Mouse (Mus musculus) cerebellum, adult 2 months (tissue): ENCODE results near the gene Cdhr1.

Experiments
- CTCF ChIP-seq: fragments of 200-500 bp; IDR thresholded peaks from 2 replicates; pipeline ENCODE4 v1.5.1; 2011; ENCODE audit warnings: low read depth, mild to moderate bottlenecking, control low read depth, low read length, moderate library complexity, borderline replicate concordance; ENCODE audit not compliant: insufficient read depth
- POLR2A ChIP-seq: fragments of 200-500 bp; IDR thresholded peaks from 2 replicates; pipeline ENCODE4 v1.6.1; 2011; ENCODE audit warnings: low read length, control low read depth, borderline replicate concordance; ENCODE audit not compliant: insufficient read depth

GRCm38 (mm10) chr14:37139051-37139710 is 41.0 kb upstream of the Cdhr1 start:
- no peak for TF ChIP-seq CTCF
- no peak for TF ChIP-seq POLR2A
